Mouse (Mus musculus) urinary bladder, adult 2 months (tissue): ENCODE measurements at regions not wholly inside any gene's neighbourhood (a gene's known extent, or its start where the extent isn't known, plus 50 kb on each side); places are given as distances from the start of the nearest gene placed in this dataset.

Experiments used
- DNase-seq: peaks from one replicate; pipeline ENCODE4 v3.0.0; 2022; ENCODE audit warnings: low spot score

DNA sequence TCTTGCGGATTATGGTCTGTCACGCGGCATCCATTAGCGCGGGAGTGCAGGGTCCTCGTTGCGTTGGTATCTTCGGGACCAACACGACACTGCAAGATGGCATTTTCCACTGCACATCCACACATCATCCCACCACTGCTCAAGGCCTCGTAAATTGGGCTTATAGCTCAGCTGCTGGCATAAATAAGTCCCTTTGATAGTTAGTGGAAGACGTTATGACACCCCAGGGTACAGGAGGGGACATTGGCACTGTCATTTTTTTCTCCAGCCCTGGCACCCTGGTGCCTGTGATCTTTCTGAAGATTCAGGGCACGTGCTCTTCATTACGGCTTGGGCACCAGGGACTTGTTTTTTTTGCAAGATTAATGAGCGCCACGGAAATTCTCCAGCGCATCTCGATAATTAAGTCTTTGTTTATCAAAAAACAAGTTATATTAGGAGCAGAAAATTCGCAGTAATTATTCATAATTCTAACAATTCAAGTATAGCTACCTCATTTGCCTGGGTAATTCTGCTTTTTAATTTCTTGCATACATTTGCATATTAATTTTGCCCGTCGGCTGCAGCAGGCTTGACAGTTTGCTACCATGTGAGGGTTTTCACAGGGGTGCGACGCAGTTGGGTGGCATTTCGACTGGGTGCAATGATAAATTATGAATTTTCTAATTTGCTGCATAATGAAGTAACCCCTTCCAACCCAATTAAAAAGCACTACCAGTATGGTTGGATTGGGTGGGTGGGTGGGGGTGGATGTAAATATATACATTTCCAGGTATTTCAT, 119.1 kb downstream of the Vrk1 start:
- DNase-seq = no peak

DNA sequence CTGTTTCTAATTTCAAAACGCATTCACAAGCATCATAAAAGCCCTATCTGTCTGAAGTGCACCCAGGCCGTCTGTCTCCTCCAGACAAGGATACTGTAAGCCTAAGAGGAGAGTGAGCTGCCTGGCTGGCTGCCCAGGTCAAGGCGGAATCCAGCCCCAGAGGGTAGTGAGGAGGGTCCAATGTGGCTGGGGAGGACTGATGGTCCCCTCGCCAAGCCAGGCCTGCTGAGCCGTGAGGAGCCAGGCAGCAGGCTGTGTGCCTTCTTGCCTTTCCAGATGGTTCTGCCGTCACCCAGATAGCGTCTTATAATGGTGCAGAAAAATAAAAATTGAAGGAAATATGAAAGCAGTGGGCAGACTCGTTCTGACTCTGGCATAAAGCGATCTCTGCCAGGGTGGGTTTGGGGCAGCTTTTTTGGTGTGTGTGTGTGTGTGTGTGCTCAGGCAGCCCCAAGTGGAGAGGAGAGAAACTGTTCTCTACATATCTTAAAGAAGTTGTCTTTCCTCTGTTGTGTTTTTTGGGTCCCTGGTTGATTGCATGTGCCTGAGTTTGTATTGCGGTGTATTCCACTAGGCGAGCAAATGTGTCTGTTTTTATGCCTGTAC, 120.1 kb downstream of the Vrk1 start:
- DNase-seq = no peak

DNA sequence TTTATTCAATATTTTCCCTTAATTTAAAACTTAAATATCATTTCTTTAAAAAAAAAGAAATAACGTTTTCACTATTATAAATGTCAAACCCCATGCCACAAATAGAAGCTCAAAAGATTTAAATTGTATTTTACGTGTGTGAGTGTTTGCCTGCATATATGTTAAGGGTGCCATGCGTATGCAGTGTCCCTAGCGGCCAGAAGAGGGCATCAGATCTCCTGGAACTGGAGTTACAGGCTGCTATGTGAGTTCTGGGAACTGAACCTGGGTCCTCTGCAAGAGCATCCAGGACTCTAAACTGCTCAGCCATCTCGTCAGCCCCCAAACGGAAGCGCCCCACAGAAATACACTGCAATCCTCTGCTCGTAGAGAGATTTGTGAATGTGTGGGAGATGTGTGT, 122.7 kb downstream of the Vrk1 start:
- no peak for DNase-seq

DNA sequence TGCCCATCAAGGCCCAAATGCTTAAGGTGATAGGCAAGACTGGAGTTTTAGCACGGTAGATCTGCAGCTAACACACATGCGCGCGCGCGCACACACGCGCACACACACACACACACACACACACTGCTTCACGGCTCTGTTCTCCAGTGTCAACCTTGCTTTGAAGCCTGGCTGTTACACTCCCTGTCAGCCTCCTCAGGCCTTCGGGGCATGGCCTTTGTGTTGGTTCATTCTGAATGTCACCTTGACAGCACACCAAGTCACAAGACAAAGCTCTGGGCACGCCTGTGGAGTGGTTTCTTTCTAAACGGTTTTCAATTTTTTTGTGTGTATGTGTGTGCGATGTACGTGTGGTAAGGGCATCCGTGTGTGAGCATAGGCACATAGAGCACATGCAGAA, 128.4 kb downstream of the Vrk1 start:
- no peak for DNase-seq

DNA sequence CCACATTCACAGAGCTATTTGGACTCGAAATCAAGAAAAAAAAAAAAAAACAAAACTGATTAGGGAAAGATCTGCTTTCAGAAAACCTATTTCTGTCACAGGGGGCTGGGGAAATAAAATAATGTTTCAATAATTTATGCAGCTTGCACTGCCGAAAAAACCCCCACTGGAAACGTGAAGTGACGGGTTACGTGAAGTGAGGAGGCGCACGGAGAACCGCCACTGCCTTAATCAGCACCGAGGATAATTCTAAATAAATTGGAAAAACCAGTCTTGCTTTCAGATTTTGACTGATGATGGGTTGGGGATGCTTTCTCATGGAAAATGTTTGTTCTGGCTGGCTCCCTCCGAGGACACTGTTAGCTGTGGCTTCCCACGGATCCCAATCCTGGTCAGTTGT, 129.5 kb downstream of the Vrk1 start:
- no peak for DNase-seq

DNA sequence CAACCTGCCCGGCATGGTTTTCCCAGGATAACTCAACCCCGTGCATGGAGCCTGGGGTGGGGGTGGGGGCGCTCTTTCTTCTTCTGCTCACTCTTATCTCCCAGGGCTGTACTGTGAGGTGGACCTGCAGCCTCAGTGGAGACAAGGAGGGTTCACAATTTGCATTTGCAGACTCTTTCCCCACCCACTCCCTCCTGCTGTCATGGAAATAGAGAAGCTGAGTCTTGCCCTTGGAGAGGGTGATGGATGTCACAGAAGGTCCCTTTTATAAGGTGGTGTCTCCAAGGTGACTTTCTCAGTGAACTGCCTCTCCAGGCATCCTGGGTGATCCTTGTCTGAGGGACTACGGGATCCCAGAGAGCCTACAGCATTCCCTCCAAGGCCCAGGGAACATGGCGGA, 129.9 kb downstream of the Vrk1 start:
- no peak for DNase-seq

DNA sequence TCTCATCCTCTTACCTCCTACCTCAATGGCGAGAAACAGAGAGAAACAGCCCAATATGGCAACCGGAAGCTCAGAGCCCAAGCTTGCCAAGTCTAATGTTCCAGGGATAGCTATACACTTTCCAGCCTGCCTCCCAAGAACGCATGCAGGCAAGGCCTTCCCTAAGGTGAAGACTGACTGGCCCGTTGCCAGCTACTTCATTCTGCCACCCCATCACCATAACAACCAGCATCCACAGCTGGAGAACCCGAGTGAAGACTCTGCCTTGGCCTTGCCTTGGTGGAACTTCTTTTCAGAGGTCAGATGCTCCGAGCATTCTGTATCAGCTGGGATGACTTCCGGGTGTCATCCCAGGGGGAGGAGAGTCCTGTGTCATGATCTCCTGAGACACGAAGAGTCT, 130.6 kb downstream of the Vrk1 start:
- DNase-seq = no peak

DNA sequence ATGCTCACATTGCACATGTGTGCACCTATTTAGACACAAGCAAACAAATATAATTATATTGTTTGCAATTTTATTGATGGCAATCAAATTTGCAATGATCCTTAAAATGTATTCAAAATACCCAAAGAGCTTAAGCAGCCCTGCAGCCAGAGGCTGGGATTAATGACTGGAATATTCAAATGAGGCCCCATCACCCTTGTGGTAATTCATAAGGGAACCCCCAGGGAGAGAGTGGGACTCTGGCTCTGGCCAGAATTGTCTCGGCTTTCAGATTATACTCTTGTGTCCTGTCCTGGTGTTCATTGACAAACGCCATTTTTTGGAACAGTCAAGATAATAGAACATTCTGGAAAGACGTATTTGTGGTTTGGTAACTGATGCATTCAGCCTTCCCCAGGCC, 133.5 kb downstream of the Vrk1 start:
- DNase-seq = no peak

DNA sequence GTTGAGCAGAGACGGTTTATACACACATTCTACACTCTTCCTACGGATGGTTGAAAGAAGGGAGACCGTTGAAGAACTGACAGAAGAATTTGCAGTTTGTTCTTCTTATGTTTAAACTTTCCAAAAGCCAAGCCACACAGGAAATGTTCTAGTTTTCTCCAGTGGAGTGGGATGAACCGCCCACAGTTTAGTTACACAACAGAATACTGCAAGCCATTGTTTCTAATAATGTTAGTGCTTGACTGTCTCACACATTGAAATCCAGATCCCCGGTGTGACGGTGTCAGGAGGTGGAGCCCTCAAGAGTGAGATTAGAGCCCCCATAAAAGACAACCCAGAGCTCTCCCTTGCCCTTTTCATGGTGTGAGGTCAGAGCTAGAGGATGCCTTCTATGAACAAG, 146.8 kb downstream of the Vrk1 start:
- DNase-seq = no peak

DNA sequence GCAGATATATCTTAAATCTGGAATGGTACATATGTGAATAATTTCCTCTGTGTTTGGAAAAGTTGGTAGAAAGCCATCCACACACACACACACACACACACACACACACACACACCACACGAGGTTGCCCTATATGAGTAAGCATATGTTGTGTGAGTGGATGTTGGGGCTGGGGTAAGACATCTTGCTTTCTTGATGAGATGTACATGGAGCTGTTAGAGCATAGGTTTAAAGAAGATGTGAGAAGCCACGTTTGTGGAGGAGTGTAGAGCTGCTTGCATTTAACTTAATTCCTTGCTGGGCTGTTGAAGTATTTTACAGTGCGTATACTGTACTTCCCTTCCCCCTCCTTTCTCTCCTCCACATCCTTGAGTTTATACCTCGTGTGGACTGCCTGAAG, 147.8 kb downstream of the Vrk1 start:
- no peak for DNase-seq

DNA sequence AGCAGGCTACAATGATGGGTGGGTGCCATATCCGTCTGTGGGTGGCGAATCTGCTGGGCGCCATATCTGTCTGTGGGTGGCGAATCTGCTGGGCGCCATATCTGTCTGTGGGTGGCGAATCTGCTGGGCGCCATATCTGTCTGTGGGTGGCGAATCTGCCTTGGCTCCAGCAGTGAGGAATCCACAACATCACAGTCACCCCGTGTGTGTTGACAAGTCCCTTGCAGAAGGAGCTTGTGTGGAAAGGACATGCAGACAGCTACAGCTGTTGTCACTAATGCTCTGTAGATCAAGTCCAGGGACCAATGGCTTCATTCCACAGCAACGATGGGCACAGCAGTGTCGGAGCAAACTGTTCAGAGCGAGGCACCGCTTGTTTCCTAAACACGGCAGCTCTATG, 148.6 kb downstream of the Vrk1 start:
- DNase-seq = no peak

DNA sequence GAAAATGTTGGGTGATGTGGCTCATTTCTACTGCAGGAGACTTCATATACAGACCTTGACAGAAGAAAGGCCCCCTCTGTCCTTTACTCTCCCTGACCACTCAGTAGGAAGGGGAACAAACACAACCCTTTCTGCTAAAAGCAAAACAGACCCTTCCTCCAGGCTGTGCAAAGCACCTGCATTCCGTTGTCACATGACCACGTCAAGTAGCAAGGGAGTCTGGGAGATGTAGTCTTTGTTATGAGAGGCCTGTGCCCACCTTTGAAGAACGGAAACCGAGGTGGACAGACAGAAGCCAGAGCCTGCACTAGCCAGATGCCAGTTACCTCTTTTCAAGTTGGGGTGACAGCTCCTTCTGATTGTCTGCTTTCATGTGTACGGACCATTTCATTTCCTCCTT, 161.3 kb downstream of the Vrk1 start:
- no peak for DNase-seq

DNA sequence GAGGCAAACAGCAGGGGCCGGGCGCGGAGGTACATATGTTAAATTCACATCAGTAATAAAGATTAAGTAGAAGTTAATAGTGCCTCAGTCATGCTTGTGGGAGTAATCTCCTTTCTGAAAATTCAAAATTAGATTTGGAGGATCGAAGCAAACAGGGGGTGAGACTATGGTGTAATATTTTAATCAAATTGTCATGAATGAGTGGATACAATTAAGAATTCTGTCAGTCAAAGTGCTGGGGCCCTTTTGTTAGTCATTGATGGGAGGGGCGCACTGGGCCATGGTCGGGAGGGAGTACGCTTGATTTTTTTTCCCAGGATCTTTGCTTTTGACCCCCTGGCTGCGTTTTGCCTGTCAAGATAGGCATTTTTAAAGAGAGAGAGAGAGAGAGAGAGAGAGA, 163.2 kb downstream of the Vrk1 start:
- no peak for DNase-seq

DNA sequence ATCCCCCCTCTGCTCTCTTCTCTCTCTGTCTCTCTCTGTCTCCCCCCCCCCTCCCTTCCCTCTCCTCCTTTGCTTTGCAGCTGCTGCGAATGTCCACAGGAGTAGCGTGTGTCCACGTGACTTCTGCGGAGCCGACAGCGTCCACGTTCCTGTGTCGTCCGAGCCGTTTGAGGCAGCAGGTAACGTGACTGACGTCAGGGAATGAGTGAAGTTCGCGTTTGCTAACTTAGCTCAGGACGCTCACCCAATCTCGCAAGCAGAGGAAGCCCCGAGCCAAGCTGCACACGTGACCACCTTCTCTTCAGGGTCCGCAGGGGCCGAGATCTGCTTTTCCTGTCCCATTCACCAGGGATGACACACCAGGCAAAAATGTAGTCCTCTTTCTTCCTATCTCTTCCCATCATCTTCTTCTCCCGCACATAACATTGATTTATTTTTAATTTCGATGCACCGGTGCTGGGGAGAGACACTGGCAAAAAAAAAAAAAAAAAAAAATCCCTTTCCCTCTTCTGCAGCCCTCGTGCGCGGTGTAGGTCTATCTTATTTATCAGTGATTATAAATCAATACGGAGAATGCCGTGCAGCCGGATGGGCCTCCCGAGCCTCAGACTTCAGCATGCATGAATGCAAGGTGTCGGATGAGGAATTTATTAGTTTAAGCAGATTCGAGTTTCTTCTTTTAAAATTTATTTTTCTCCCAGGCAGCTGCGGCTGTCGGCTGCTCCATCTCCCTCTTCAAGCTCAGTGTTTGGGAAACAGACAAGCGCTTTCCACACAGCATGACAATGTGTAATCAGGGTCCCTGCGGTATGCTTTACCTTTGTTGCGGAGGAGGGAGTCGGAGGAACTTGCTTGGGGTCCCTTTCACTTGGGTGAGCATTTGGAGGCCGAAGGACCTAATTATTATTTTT, 164.3 kb downstream of the Vrk1 start:
- no peak for DNase-seq

DNA sequence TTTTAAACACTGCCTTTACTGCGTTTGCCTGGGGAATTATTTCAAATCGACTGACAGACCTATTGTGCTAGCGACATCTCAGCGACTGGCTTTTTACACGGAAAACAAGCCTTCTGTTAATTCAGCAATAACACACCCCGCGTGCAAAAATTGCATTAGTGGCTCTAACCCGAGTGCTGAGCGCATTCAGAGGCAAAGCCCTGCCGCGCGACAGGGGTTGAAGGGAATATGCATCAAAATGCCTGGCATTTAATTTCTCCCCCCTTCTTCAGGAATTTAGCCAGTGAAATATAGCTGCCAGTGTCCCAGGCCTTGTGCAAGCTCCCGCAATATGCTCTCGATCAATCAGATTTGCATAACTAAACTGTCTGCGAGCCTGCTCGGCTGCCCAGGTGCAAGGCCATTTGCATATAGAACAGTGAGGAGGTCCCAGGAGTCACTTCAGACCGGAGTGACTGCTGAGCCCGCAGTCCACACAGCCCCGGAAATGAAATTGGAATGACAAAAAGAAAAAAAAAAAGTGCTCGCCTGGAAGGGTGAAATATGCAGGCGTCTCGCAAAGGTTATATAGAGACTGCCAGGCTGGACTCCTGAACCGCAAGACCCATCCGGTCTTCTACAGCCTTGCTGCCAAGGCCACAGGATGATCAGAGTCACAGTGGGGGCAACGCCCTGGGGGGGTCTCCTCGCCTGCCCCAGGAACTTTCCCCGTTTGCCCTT, 165.1 kb downstream of the Vrk1 start:
- DNase-seq = no peak

DNA sequence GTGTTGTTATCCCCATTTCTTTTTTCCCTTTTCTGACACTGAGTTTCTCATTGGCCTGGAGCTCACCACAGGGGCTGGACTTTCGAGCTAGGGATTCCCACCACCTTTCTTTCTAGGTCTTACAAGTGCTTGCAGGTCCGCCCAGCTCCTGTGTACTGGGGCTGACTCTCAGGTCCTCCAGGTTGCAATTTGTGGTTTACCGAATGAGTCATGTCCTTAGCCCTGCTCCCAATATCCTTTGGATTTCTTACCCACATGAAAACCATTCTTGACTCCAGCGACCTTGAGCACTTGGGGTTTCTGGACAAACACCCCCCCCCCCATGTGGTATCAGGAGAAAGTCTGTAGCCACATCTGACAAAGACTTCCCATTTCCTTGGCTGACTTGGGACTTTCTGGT, 167.3 kb downstream of the Vrk1 start:
- no peak for DNase-seq

DNA sequence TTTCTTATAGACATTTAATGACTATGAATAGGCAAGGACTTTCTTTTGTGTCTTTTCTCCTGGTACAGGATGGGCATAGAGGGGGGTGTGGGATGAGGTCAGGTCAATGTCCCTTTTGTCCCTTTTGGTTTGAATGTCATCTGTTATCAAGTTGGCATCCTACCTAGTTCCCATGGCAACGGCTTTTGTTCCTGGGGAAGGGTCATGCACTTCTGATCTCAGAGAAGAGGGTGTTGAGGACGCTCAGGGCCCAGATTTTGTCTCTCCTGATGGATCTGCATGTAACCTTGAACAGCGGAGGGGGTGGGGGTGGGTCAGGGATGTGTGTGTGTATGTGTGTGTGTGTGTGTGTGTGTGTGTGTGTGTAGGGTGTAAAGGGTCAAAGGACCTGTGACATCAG, 167.8 kb downstream of the Vrk1 start:
- DNase-seq = no peak

DNA sequence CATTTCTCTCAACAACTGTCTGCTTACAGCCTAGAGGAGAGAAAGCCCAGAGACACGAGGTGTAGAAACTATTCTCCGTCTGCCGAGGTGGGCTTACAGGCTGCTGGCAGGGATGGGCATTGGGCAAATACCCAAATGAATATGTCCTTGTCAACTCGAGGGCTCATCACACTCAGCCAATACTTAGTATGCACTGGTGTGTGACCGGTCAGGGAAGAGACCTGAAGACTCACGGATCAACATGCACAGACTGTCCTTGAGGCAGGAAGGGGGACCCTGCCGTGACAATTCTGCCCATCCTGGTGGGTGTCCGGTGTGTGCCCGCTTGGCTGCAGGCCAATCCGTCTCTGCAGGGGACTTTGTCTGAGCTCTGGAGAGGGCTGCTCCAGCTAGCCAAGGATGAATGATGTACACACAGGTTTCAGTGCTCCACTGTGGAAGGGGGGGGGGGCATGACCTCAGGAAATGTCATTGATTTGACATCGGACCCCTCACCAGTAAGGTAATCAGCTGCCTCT, 168.7 kb downstream of the Vrk1 start:
- DNase-seq = no peak

DNA sequence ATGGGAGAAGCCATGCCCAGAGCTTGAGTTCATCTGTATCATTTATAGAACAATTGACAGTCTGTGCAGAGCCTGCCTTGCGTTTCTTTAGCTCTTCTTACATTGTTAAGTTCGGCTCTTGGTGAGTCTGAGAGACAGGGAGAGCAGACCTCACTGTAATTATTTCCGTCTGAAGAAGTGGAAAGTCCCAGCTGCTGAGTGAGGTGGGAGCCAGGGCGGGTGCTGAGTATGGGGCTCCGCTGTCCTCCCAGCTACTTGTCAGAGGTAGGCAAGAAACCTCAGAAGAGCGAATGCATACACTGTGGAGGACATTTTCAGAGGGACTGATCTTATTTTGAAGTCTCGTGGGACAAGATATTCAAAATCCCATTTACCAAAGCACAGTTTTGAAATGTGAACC, 172.9 kb downstream of the Vrk1 start:
- no peak for DNase-seq

DNA sequence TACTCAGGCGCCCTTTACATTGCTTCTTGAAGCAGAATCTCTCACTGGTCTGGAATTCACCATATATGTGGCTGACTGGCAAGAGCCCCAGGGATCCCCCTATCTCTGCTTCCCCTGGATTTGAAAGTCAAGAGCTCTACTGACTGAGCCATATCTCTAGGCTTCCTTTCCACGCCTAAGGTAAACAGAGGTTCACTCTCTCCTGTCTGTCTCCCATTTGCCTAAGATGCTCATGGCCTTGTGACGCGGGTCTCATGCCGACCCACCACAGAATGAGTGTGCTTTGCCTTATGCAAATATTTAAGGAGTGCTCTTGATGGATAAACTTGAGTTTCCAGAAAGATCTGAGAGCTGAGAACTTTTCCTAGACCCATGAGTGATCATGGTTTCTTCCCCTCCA, 173.9 kb downstream of the Vrk1 start:
- DNase-seq = no peak

DNA sequence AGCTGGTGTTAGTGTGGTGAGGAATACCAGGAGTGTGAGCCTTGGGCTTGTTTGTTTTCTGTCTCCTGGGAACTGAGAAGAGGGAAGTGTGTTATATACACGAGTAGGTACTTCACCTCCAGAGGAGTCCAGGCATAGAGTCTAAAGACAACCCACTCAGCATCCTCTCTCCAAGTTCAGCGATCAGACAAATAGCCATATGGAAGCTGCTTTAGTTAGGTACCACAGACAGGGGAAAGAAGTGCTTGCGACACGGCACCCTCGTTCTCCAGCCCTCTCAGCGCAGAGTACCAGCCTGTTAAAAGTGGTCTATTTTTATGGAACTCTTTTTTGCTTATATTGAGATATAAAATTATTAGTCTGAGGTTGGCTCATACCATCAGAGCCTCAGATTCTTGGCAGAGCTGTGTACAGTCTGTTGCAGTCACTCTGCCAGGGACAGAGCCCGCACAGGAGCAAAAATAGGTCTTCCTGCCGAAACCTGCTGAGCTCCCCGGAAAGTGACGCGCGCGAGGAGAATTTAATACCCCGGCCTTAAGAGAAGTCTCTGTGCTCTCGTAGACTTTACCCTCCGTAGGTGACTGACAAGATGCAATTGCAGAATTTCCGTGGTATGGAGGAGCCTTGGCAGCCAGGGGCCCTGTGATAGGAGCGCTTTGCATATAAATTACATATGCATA, 175.5 kb downstream of the Vrk1 start:
- no peak for DNase-seq
